Mouse (Mus musculus): ENCODE measurements around the gene Snap23. TPM values are rescaled to one million over a fixed set of nuclear protein-coding genes. Genes with fewer than 3 reads are reported as not detected.

Gene Snap23
- total and polyA plus RNA-seq, 2 experiments from 2014 or later = 10.7 to 20.7 TPM

GRCm38 (mm10) chr2:120646777-120647176 lies 79.3 kb downstream of the Snap23 start:
- Histone ChIP-seq H3K9ac (replicated peaks; ENCODE audit: low read length) (no peak overlapping the region), H3K27ac (no peak overlapping the region), H3K36me3 (ENCODE audit: insufficient read depth, low read length) (no peaks in the 10 kb centered on the region), H3K27me3 (ENCODE audit: insufficient read depth, low read length) (no peaks in the 10 kb centered on the region), H3K4me1 (ENCODE audit: insufficient read depth, low read length) (no peaks in the 10 kb centered on the region), H3K4me2 (ENCODE audit: low read depth, low read length) (no peak overlapping the region), H3K9me3 (ENCODE audit: low read length) (no peaks in the 10 kb centered on the region), H3K4me3 (ENCODE audit: low read length) (no peak overlapping the region)
- TF ChIP-seq CTCF (IDR thresholded peaks at IDR 0.05; ENCODE audit: low read depth) = no peak
- WGBS = 74% methylated on average over 4 of the region's 4 CpGs
- DNase-seq (ENCODE audit: low spot score) = no peak
- ATAC-seq = no peak

Other genes starting within 250 kb of the Snap23 start
- gene Vps39, start 214.5 kb upstream of the Snap23 start, total RNA-seq (2014; rRNA removed) = 47.9 and 67.4 TPM in 2 replicates
- 31.9 and 32.2 TPM in 2 replicates for gene Vps39, start 214.5 kb upstream of the Snap23 start, polyA plus RNA-seq (2015; fragmentation: Nextera tagmentation; extraction: Ambion mirVana)
- 7.5 and 10.5 TPM in 2 replicates for gene Ganc, start 163.8 kb upstream of the Snap23 start, total RNA-seq (2014; rRNA removed)
- 8.2 and 9.1 TPM in 2 replicates for gene Ganc, start 163.8 kb upstream of the Snap23 start, polyA plus RNA-seq (2015; fragmentation: Nextera tagmentation; extraction: Ambion mirVana)
- gene Tmem87a, start 163.6 kb upstream of the Snap23 start, total RNA-seq (2014; rRNA removed) = 23.2 and 25.0 TPM in 2 replicates
- gene Tmem87a, start 163.6 kb upstream of the Snap23 start, polyA plus RNA-seq (2015; fragmentation: Nextera tagmentation; extraction: Ambion mirVana) = 7.4 and 7.9 TPM in 2 replicates
- 0.42 and 5.5 TPM in 2 replicates for gene Capn3, start 111.7 kb upstream of the Snap23 start, total RNA-seq (2014; rRNA removed)
- 1.2 TPM in 2 replicates for gene Capn3, start 111.7 kb upstream of the Snap23 start, polyA plus RNA-seq (2015; fragmentation: Nextera tagmentation; extraction: Ambion mirVana)
- 58.9 and 61.5 TPM in 2 replicates for gene Zfp106, start 3.8 kb upstream of the Snap23 start, total RNA-seq (2014; rRNA removed)
- 40.3 and 41.6 TPM in 2 replicates for gene Zfp106, start 3.8 kb upstream of the Snap23 start, polyA plus RNA-seq (2015; fragmentation: Nextera tagmentation; extraction: Ambion mirVana)
- gene Haus2, start 41.7 kb downstream of the Snap23 start, total RNA-seq (2014; rRNA removed) = 21.2 and 22.7 TPM in 2 replicates
- gene Haus2, start 41.7 kb downstream of the Snap23 start, polyA plus RNA-seq (2015; fragmentation: Nextera tagmentation; extraction: Ambion mirVana) = 36.4 and 37.2 TPM in 2 replicates
- gene Lrrc57, start 41.8 kb downstream of the Snap23 start, total RNA-seq (2014; rRNA removed) = 26.2 and 39.5 TPM in 2 replicates
- 26.6 and 28.4 TPM in 2 replicates for gene Lrrc57, start 41.8 kb downstream of the Snap23 start, polyA plus RNA-seq (2015; fragmentation: Nextera tagmentation; extraction: Ambion mirVana)
- gene Stard9, start 61.5 kb downstream of the Snap23 start, total RNA-seq (2014; rRNA removed) = 14.2 and 18.5 TPM in 2 replicates
- gene Stard9, start 61.5 kb downstream of the Snap23 start, polyA plus RNA-seq (2015; fragmentation: Nextera tagmentation; extraction: Ambion mirVana) = 3.1 TPM in 2 replicates